Mouse (Mus musculus) ES-E14 (cell line): ENCODE measurements around the gene Chchd6. TPM values are rescaled to one million over a fixed set of nuclear protein-coding genes. Genes with fewer than 3 reads are reported as not detected.

ENCODE experiments used
- DNase-seq: peaks from one replicate; pipeline ENCODE4 v3.0.0-alpha.2; 2013; ENCODE audit warnings: low read depth, low spot score
- H3K27ac ChIP-seq: 2 replicates; pipeline ENCODE4 v1.5.1; 2012; ENCODE audit warnings: low read depth, mild to moderate bottlenecking, low read length, moderate library complexity, mixed read lengths; ENCODE audit not compliant: poor library complexity, insufficient read depth, severe bottlenecking
- H3K36me3 ChIP-seq: 2 replicates; pipeline ENCODE4 v1.6.1; 2012; ENCODE audit warnings: mild to moderate bottlenecking, low read length, moderate library complexity, mixed read lengths; ENCODE audit not compliant: control insufficient read depth, poor library complexity, insufficient read depth, severe bottlenecking
- H3K4me1 ChIP-seq, 2 experiments: fragments of 150-350 bp in 1 of 2; sonication (generic) in 1 of 2; 2 replicates each; pipeline ENCODE4 v1.6.1; 2012; ENCODE audit warnings: low read length in 2 of 2, mild to moderate bottlenecking in 1 of 2, mixed read lengths in 1 of 2; ENCODE audit not compliant: control insufficient read depth in 2 of 2, insufficient read depth in 2 of 2, poor library complexity in 1 of 2
- H3K4me3 ChIP-seq, 2 experiments: fragments of 150-350 bp in 1 of 2; sonication (generic) in 1 of 2; 2 replicates each; pipeline ENCODE4 v1.5.1; 2012; ENCODE audit warnings: low read length in 2 of 2, low read depth in 1 of 2, mild to moderate bottlenecking in 1 of 2, mixed read lengths in 1 of 2; ENCODE audit not compliant: insufficient read depth in 1 of 2, poor library complexity in 1 of 2, severe bottlenecking in 1 of 2
- H3K9ac ChIP-seq: 2 replicates; pipeline ENCODE4 v1.6.1; 2012; ENCODE audit warnings: low read depth, mild to moderate bottlenecking, low read length, mixed read lengths; ENCODE audit not compliant: poor library complexity, insufficient read depth, severe bottlenecking
- H3K9me3 ChIP-seq: fragments of 150-350 bp; sonication (generic); 2 replicates; pipeline ENCODE4 v1.6.1; 2012; ENCODE audit warnings: low read depth, mild to moderate bottlenecking, low read length; ENCODE audit not compliant: control insufficient read depth, insufficient read depth
- CHD2 ChIP-seq: IDR thresholded peaks from 2 replicates; pipeline ENCODE4 v1.6.1; 2014; ENCODE audit warnings: mild to moderate bottlenecking, low read depth, low read length, inconsistent platforms
- HCFC1 ChIP-seq: IDR thresholded peaks from 2 replicates; pipeline ENCODE4 v1.6.1; 2012; ENCODE audit warnings: low read length, inconsistent platforms, borderline replicate concordance; ENCODE audit not compliant: insufficient read depth
- MAFK ChIP-seq: IDR thresholded peaks from 2 replicates; pipeline ENCODE4 v1.6.1; 2014; ENCODE audit warnings: mild to moderate bottlenecking, low read depth, low read length, inconsistent platforms; ENCODE audit not compliant: insufficient read depth
- ZC3H11A ChIP-seq: IDR thresholded peaks from 2 replicates; pipeline ENCODE4 v1.6.1; 2012; ENCODE audit warnings: low read depth, mild to moderate bottlenecking, inconsistent platforms, low read length, borderline replicate concordance
- ZNF384 ChIP-seq: IDR thresholded peaks from 2 replicates; pipeline ENCODE4 v1.6.1; 2012; ENCODE audit warnings: low read depth, low read length, inconsistent platforms
- in situ Hi-C, 2 experiments: fragments of 600-800 bp; cut with MboI; formaldehyde crosslinking; loops; one replicate each; pipeline ENCODE4 v1.15.1; 2025; ENCODE audit warnings: low sequenced_read_pairs in 2 of 2, inconsistent platforms in 1 of 2; ENCODE audit not compliant: unreplicated experiment in 2 of 2
- total RNA-seq: library from RNA; depleted of rRNA; stranded (reverse); fragments of 300-350 nt; gene quantifications from 2 replicates; pipeline ENCODE4 v1.2.3, GENCODE M21; 2012

The Chchd6 gene
- total RNA-seq, 1 experiment: 28.0 TPM

GRCm38 (mm10) chr6:89362281-89363106 is 233.0 kb downstream of the Chchd6 start, which contains the start of gene Plxna1:
Gene Plxna1 (minus strand): TSS chr6:89362620.
- no peak within 1 kb of the TSS; the same call in 1 of the 2 replicates for H3K27ac ChIP-seq
- no peak for DNase-seq
- H3K9me3 ChIP-seq: no peaks in the 10 kb centered on the region
- TF ChIP-seq HCFC1 (0 out of 2 replicates have a peak, but pooled peaks have one; percentile 25), CHD2 (no peak), ZC3H11A (peak; percentile 66; the same call in 1 of the 2 replicates)
- H3K9ac ChIP-seq: peak within 1 kb of the TSS; percentile 94
- in situ Hi-C loops: no loop called here
- peaks cover 0 to 16% of the 10 kb centered on the region in 2 experiments; a peak in 1 of 4 replicates for H3K4me1 ChIP-seq
- H3K36me3 ChIP-seq: no peaks in the 10 kb centered on the region; the same call in 1 of the 2 replicates
- peak within 1 kb of the TSS; percentile 93 to 97 for H3K4me3 ChIP-seq

- in situ Hi-C loops: no loop called here
- Histone ChIP-seq H3K4me3 (peak overlapping the region; percentile 93 to 97), H3K27ac (no peak overlapping the region), H3K9me3 (no peaks in the 10 kb centered on the region), H3K36me3 (peaks cover under 1% of the 10 kb centered on the region; the same call in 1 of the 2 replicates), H3K9ac (peak overlapping the region; percentile 94), H3K4me1 (peaks cover 0 to 23% of the 10 kb centered on the region in 2 experiments; a peak in 1 of 4 replicates)
- DNase-seq: no peak
- TF ChIP-seq ZC3H11A: no peak
- no peak for TF ChIP-seq MAFK
- TF ChIP-seq ZNF384: no peak
- no peak for TF ChIP-seq HCFC1
- no peak for TF ChIP-seq CHD2
These were observed 233.8 kb downstream of the Chchd6 start for GRCm38 (mm10) chr6:89361418-89362280.

GRCm38 (mm10) chr6:89360709-89361417 is 234.6 kb downstream of the Chchd6 start:
- in situ Hi-C loops: no loop called here
- Histone ChIP-seq H3K36me3 (peaks cover 5% of the 10 kb centered on the region; the same call in 1 of the 2 replicates), H3K4me3 (peak overlapping the region; percentile 93 to 97), H3K9ac (peak overlapping the region; percentile 94), H3K9me3 (no peaks in the 10 kb centered on the region), H3K4me1 (peaks cover 0 to 25% of the 10 kb centered on the region in 2 experiments; a peak in 1 of 4 replicates), H3K27ac (no peak overlapping the region)
- TF ChIP-seq CHD2 (no peak), MAFK (no peak), ZNF384 (no peak), ZC3H11A (no peak), HCFC1 (no peak)
- no peak for DNase-seq
